Mouse (Mus musculus): ENCODE measurements around the gene Rrad. TPM values are rescaled to one million over a fixed set of nuclear protein-coding genes. Genes with fewer than 3 reads are reported as not detected.

The Rrad gene
- polyA plus RNA-seq, 1 experiment from 2014 or later: 13.3 TPM

Other genes with a start within 250 kb of the Rrad start
- 0.73 and 0.86 TPM in 2 replicates for gene Cmtm4, start 235.5 kb downstream of the Rrad start, polyA plus RNA-seq (2015; fragmentation: Nextera tagmentation; extraction: Ambion mirVana)
- 23.6 and 27.0 TPM in 2 replicates for gene Dync1li2, start 188.3 kb downstream of the Rrad start, polyA plus RNA-seq (2015; fragmentation: Nextera tagmentation; extraction: Ambion mirVana)
- 0.14 and 0.27 TPM in 2 replicates for gene Terb1, start 121.4 kb downstream of the Rrad start, polyA plus RNA-seq (2015; fragmentation: Nextera tagmentation; extraction: Ambion mirVana)
- 62.8 and 68.9 TPM in 2 replicates for gene Nae1, start 96.7 kb downstream of the Rrad start, polyA plus RNA-seq (2015; fragmentation: Nextera tagmentation; extraction: Ambion mirVana)
- gene Car7, start 96.6 kb downstream of the Rrad start, polyA plus RNA-seq (2015; fragmentation: Nextera tagmentation; extraction: Ambion mirVana): 1.6 and 2.2 TPM in 2 replicates
- gene Pdp2, start 39.9 kb downstream of the Rrad start, polyA plus RNA-seq (2015; fragmentation: Nextera tagmentation; extraction: Ambion mirVana): 11.7 and 12.3 TPM in 2 replicates
- gene Cdh16, start 6.9 kb downstream of the Rrad start, polyA plus RNA-seq (2015; fragmentation: Nextera tagmentation; extraction: Ambion mirVana): 0.17 and 0.23 TPM in 2 replicates
- 106 and 115 TPM in 2 replicates for gene Ciao2b, start 10.6 kb upstream of the Rrad start, polyA plus RNA-seq (2015; fragmentation: Nextera tagmentation; extraction: Ambion mirVana)
- 0.12 and 0.15 TPM in 2 replicates for gene Ces2a, start 102.7 kb upstream of the Rrad start, polyA plus RNA-seq (2015; fragmentation: Nextera tagmentation; extraction: Ambion mirVana)
- 0.26 TPM in 1 of 2 replicates, not detected in the other for gene Ces2b, start 200.2 kb upstream of the Rrad start, polyA plus RNA-seq (2015; fragmentation: Nextera tagmentation; extraction: Ambion mirVana)
- 0.49 and 0.56 TPM in 2 replicates for gene Ces2c, start 215.7 kb upstream of the Rrad start, polyA plus RNA-seq (2015; fragmentation: Nextera tagmentation; extraction: Ambion mirVana)

Data from thymus, postnatal 0 days (tissue).